Mouse (Mus musculus): ENCODE data around the gene Arsa.

DNA sequence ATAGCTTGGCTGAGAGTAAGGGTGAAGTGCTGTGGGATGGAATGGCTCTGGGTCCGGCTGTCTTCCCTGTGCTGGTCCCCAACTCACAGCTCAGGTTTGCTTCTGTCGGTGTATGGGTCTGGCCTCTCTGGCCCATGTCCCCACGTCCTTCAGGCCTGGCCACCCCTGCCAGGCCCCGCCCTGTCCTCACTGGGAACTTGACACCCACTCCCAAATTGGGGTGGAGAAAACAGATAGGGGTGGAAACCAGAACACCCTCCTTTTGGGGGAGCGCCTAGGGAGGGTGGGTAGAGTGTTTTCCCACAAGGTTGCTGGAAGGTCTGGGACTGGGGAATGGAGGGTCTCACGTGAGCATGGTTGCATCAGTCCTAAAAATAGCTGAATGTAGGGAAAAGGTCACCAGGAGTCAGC lies 51.5 kb downstream of the Arsa start, which contains the start of gene Cpt1b:
- TF ChIP-seq CTCF (IDR thresholded peaks at IDR 0.05; ENCODE audit: borderline replicate concordance, insufficient read depth, low read length), result no peak
- TF ChIP-seq POLR2A (IDR thresholded peaks at IDR 0.05; ENCODE audit: low read depth, low read length), result no peak

Data from embryonic fibroblast, embryonic 13.5 days (primary cell).